Mouse (Mus musculus) brown adipose tissue, adult 24 weeks (tissue): ENCODE data around the gene Ier2. TPM values are rescaled to one million over a fixed set of nuclear protein-coding genes. Genes with fewer than 3 reads are reported as not detected.

Source experiments
- H3K27ac ChIP-seq: fragments of 200-500 bp; replicated peaks from 2 replicates; pipeline ENCODE4 v1.5.1; 2012; ENCODE audit warnings: low read depth, mild to moderate bottlenecking, low read length
- H3K4me1 ChIP-seq: fragments of 200-500 bp; 2 replicates; pipeline ENCODE4 v1.6.1; 2012; ENCODE audit warnings: low read length, mixed read lengths; ENCODE audit not compliant: control insufficient read depth, insufficient read depth, insufficient read length
- H3K4me3 ChIP-seq: fragments of 200-500 bp; 2 replicates; pipeline ENCODE4 v1.5.1; 2012; ENCODE audit warnings: low read depth, mild to moderate bottlenecking, low read length, moderate library complexity; ENCODE audit not compliant: insufficient read depth
- polyA plus RNA-seq: library from polyadenylated mRNA; stranded (reverse); fragments of >200 nt; gene quantifications from 2 replicates; pipeline ENCODE4 v1.2.4, GENCODE M21; 2012; ENCODE audit not compliant: missing spikeins, insufficient read depth, insufficient read length

Gene Ier2
- polyA plus RNA-seq, 1 experiment, result 62.3 TPM

- peak overlapping the region; percentile 74 for H3K4me3 ChIP-seq
- peaks cover 3% of the 10 kb centered on the region; the same call in 1 of the 2 replicates for H3K4me1 ChIP-seq
- peak overlapping the region; percentile 98 for H3K27ac ChIP-seq
Measured at GRCm38 (mm10) chr8:84659936-84660818, 2.5 kb downstream of the Ier2 start.

DNA sequence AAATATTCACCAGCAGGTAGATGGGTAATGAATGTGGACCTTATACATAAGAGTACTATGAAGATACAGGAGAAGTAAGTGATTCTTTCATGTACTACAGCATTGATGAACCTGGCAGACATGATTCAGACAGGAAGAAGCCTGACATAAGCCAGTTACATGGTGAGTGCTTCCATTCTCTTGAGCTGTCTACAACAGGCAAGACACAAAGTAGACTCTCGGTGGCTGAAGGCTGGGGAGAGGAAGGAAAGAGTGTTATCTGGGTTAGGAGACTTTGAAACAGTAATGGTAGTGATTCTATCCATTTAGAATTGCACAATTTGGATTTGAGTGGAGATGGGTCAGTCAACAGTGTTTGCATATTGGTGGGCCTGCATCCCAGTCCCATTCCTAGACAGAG lies 3.7 kb downstream of the Ier2 start:
- H3K4me1 ChIP-seq, result peaks cover 3% of the 10 kb centered on the region; the same call in 1 of the 2 replicates
- peak overlapping the region; percentile 98 for H3K27ac ChIP-seq

DNA sequence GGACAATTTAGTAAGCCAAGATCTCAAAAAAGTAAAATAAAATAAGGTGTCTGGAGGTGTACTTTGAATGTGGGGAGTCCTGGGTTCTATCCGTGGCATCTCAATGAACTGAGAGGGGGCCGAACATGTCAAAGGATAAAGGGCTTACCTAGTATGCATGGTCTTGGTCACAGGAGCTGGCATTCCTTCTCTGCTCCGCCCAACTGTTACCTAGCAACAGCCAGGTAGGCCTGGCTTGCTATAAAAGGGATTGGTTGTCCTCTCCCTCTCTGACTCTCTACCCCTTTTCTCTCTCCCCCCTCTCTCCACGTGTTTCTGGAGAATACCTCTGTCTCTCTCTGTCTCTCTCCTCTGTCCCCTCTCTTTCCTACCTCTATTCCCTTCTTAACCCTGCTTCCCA lies 5.0 kb downstream of the Ier2 start:
- H3K27ac ChIP-seq, result peak overlapping the region; percentile 37
- H3K4me1 ChIP-seq, result peaks cover 3% of the 10 kb centered on the region; the same call in 1 of the 2 replicates
- no peak overlapping the region for H3K4me3 ChIP-seq

More for the DNA sequence above, 3.7 kb downstream of the Ier2 start:
- no peak overlapping the region for H3K4me3 ChIP-seq

- Histone ChIP-seq H3K27ac (peak overlapping the region; percentile 37), H3K4me1 (peaks cover 3% of the 10 kb centered on the region; the same call in 1 of the 2 replicates), H3K4me3 (no peak overlapping the region)
Measured at GRCm38 (mm10) chr8:84657203-84657602, 5.4 kb downstream of the Ier2 start.

GRCm38 (mm10) chr8:84656641-84657126 lies 6.0 kb downstream of the Ier2 start:
- Histone ChIP-seq H3K4me1 (peaks cover 3% of the 10 kb centered on the region; the same call in 1 of the 2 replicates), H3K4me3 (peak overlapping the region; percentile 59), H3K27ac (peak overlapping the region; percentile 88)

GRCm38 (mm10) chr8:84656191-84656525 lies 6.5 kb downstream of the Ier2 start:
- H3K4me1 ChIP-seq, result peaks cover 3% of the 10 kb centered on the region; the same call in 1 of the 2 replicates
- H3K27ac ChIP-seq, result peak overlapping the region; percentile 88
- peak overlapping the region; percentile 59 for H3K4me3 ChIP-seq

DNA sequence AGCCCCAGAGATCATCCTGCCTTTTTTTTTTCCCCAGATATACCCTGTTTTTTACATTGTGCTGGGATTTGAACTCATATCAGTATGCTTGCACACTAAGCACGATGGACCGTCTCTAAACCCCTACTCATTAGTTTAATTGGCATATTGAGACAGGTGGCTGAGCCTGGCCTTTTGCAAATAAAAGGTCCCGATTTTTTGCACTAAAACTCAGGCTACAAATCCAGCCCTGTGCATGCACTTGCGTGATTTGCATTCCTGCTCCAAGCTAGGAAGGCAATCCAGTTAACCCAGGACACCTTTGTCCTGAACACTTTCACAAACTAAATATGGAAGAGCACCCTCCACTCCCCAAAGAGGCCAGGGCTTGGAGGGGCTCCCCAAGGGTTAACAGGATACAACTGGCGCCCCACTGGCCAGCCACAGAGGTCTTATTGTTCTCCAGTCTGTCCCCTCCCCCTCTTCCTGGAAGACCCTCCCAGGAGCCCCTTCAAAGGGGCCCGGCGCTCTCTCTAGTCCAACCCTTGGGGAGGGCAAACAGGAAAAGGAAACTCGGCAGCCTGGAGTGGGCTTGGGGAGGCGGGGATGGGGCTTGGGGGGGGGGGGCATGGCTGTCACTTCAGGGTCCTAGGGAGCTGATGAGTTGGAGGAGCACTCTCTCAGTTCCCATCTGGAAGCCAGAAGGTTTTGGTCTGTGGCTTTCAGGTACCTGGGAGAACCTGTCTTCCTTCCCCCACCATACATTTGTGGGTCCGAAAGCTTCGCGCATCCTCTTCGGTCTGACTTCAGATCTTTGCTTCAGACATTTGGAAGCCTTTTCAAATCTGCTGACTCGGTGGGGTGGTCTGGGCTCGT lies 7.1 kb downstream of the Ier2 start:
- peak overlapping the region; percentile 88 for H3K27ac ChIP-seq

GRCm38 (mm10) chr8:84654597-84654996 lies 8.1 kb downstream of the Ier2 start:
- Histone ChIP-seq H3K4me3 (no peak overlapping the region), H3K27ac (no peak overlapping the region)

More for the DNA sequence above, 7.1 kb downstream of the Ier2 start:
- H3K4me3 ChIP-seq, result peak overlapping the region; percentile 59
- H3K4me1 ChIP-seq, result peaks cover 3% of the 10 kb centered on the region; the same call in 1 of the 2 replicates

GRCm38 (mm10) chr8:84653092-84653631 lies 9.5 kb downstream of the Ier2 start:
- Histone ChIP-seq H3K4me3 (no peak overlapping the region), H3K4me1 (no peaks in the 10 kb centered on the region; the same call in 1 of the 2 replicates), H3K27ac (no peak overlapping the region)

More at GRCm38 (mm10) chr8:84654597-84654996, 8.1 kb downstream of the Ier2 start:
- peaks cover 3% of the 10 kb centered on the region; the same call in 1 of the 2 replicates for H3K4me1 ChIP-seq

GRCm38 (mm10) chr8:84650213-84650612 lies 12.4 kb downstream of the Ier2 start:
- H3K27ac ChIP-seq, result no peak overlapping the region
- 0 out of 2 replicates have a peak, but pooled peaks cover 5% of the 10 kb centered on the region for H3K4me1 ChIP-seq
- no peak overlapping the region for H3K4me3 ChIP-seq

- Histone ChIP-seq H3K27ac (no peak overlapping the region), H3K4me3 (no peak overlapping the region)
Measured at GRCm38 (mm10) chr8:84647461-84647901, 15.2 kb downstream of the Ier2 start.

DNA sequence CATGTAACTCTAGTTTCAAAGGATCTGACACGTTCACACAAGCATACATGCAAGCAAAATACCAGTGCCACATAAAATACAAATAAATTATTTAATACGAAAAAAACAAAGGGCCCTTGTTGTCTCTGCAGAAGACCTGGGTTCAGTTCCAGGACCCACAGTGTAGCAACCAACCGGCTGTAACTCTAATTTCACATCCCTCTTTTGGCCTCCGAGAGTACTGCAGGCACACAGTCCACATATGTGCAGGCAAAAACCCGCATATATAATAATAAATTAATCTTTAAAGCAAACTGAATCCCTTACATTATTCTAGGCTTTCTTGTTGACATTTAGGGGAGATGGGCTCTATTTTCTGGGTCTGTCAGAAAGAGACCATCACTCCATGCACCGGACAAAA lies 15.9 kb downstream of the Ier2 start:
- Histone ChIP-seq H3K4me1 (0 out of 2 replicates have a peak, but pooled peaks cover 5% of the 10 kb centered on the region), H3K4me3 (no peak overlapping the region), H3K27ac (no peak overlapping the region)

More at GRCm38 (mm10) chr8:84647461-84647901, 15.2 kb downstream of the Ier2 start:
- 0 out of 2 replicates have a peak, but pooled peaks cover 5% of the 10 kb centered on the region for H3K4me1 ChIP-seq

- Histone ChIP-seq H3K27ac (no peak overlapping the region), H3K4me1 (0 out of 2 replicates have a peak, but pooled peaks cover 5% of the 10 kb centered on the region), H3K4me3 (no peak overlapping the region)
Measured at GRCm38 (mm10) chr8:84643019-84643418, 19.6 kb downstream of the Ier2 start.

- Histone ChIP-seq H3K27ac (no peak overlapping the region), H3K4me3 (no peak overlapping the region), H3K4me1 (no peaks in the 10 kb centered on the region)
Measured at GRCm38 (mm10) chr8:84641578-84642361, 20.9 kb downstream of the Ier2 start.
